Mouse (Mus musculus): Measurements from ENCODE around the gene Lime1.

The Lime1 gene

DNA sequence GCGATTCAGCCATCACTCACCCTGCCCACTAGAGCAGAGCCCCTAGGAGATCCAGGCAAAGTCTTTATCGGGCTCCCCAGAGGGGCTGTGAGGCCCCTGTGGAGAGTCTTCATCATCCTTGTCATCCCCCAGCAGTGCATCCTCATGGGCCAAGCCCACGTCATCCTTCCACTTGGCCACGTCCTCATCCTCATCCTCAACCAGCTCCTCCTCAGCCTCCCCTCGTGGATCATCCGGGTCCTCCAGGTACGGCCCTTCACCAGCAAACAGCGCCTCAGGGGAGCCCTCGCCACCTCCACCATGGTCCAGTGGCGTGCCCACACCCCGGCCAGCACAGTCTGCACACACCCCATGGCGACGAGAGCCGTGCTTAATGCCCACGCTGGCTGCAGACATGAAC, 11.1 kb downstream of the Lime1 start:
- no peak for DNase-seq (ENCODE audit: low spot score)

- no peak for DNase-seq (ENCODE audit: low spot score)
These were observed 11.7 kb downstream of the Lime1 start for GRCm38 (mm10) chr2:181391541-181391940.

DNA sequence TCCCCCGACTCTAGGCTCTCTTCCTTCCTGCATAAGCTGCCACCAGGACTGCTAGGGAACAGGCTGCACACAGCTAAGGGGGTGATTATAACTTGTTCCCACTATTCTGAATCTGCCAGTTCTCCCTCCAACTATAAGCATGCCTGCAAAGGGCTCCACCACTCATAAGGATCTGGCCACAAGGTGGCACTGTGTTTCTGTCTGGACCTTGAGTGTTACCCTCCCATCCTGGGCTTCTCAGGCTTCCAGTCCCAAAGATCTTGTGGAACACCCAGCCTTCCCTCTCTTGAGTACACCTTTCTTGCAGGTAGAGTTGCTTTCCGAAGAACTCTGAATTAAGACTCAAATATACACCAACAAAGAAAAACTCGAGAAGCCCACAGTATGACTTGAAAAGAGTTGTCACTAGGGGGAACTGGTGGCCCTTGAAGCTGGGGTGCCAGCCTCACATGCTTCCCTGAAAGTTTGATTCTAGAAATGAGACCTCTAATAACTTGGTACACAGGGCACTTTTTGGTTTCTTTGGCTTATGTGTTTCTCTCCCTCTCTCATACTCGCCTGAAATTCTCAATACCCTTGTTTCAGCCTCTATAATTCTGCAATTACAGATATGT, 12.8 kb downstream of the Lime1 start:
- peak; percentile 85 for DNase-seq (ENCODE audit: low spot score)

DNA sequence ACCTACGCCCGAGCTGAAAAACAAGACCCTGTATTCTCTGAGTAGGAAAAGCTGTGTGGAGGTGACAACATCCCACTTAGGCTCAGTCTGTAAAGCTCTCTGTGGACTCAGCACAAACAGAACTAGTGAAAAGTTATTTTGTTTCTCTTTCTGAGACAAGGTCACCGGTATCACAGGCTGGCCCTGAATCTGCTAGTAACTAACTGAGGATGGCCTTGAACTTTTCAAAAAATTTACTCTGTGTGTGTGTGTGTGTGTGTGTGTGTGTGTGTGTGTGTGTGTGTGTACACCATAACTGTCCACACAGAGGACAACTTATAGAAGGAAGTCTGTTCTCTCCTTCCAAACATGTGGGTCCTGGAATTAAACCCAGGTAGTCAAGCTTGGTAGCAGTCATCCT, 14.2 kb downstream of the Lime1 start:
- DNase-seq (ENCODE audit: low spot score), result no peak

- DNase-seq (ENCODE audit: low spot score), result no peak
These were observed 17.4 kb downstream of the Lime1 start for GRCm38 (mm10) chr2:181397207-181397761.

DNA sequence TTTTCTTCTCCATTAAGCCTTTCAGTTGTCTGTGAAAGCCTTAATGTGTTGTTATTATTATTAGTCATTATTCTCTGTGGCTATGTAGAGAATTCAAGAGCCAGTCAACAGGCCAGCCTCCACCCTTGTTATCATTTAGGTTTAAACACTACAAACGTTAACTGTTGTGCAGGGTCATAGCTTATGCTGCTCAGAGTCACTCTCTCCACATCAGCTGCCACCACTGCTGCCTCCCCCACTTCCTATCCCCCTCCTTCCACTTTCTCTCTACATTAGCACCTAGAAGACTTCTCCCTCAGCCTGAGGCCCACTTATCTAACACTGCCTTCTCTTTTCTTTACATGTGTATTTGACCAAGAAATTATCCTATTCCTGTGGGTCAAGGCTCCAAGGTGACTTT, 21.6 kb downstream of the Lime1 start:
- no peak for DNase-seq (ENCODE audit: low spot score)

DNA sequence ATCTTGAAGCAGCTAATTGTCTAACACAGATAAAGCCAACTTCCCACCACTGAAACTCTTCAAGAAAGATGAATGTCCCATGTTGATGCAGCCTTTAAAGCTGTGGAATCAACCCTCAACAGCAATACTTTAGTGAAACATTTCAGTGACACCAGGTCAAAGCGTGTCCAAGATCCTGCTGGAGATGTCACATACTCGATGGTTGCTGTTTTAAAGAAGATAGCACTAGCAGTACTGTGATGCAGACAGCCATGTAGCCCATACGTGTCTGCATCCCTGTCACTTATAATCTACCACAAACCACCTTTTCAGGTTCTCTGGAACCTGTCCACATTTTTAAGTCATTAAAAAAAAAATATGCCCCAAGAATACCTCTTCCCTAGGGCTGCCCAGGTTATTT, 23.8 kb downstream of the Lime1 start:
- no peak for DNase-seq (ENCODE audit: low spot score)

DNA sequence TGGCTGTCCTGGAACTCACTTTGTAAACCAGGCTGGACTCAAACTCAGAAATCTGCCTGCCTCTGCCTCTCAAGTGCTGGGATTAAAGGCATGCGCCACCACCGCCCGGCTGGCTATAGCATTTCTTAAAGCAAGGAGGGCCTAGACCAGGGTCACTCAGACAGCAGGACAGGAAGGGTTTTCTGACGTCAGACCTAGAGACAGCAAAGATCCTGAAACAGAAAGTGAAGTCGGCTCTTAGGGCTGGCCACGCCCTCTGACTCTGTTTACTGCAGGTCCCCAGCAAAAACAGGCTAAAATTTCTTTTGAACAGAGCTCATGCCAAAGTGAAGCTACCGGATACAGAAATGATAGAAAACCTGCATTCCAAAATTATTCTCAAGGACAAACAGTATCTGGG, 29.8 kb downstream of the Lime1 start:
- no peak for DNase-seq (ENCODE audit: low spot score)

GRCm38 (mm10) chr2:181410760-181411473, 31.0 kb downstream of the Lime1 start:
- DNase-seq (ENCODE audit: low spot score), result peak; percentile 35

GRCm38 (mm10) chr2:181413141-181413540, 33.3 kb downstream of the Lime1 start:
- DNase-seq (ENCODE audit: low spot score), result no peak

DNA sequence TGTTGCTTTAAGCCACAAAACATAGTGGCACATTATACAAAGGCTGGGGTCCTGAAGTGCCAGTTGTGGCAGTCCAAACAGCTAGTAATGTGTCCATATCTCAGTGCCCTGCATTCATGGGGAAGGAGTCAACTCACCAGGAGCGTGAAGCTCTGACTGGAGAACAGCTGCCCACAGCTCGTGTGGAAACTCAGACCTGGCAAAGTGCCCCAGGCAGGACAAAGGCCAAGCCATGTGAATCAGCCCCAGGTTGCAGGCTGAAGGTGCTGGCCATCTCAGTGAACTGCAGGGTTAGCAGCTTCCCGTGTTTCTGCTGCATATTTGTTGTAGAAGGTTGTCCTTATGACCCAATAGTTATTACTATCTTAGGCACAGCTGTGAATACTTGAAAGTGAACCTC, 36.1 kb downstream of the Lime1 start:
- DNase-seq (ENCODE audit: low spot score), result peak; percentile 19

- no peak for DNase-seq (ENCODE audit: low spot score)
These were observed 39.5 kb downstream of the Lime1 start for GRCm38 (mm10) chr2:181419359-181419758.

GRCm38 (mm10) chr2:181420426-181420825, 40.5 kb downstream of the Lime1 start:
- DNase-seq (ENCODE audit: low spot score), result no peak

DNA sequence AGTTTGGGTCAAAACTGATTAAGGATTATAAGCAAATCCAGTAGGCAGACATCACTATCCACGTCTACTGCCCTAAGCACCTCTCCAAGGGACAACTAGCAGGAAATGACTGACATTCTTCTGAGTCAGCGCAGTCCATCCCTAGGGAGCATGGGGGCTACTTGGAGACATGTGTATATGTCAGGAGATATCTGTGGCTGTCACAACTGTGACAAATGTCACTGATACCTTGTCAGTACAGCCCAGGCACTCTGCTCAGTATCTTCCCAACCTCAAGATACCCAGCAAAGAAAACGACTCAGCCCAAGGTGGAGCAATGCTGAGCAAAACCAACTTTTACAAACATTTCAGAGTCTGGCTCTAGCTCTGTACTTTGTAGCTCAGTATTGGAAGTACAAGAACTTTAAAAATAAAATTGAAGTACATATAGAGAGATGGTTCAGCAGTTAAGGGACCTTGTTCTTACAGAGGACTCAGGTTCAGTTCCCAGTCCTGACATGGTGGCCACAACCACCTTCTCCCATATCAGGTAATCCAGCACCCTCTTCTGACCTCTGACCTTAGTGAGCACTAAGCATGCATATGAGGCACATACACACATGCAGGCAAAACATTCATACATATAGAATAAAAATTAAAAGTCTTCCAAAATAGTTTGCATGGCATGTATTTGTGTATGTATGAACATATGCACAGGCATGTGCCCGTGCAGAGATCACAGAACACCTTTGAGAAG, 41.2 kb downstream of the Lime1 start:
- DNase-seq (ENCODE audit: low spot score), result no peak

DNA sequence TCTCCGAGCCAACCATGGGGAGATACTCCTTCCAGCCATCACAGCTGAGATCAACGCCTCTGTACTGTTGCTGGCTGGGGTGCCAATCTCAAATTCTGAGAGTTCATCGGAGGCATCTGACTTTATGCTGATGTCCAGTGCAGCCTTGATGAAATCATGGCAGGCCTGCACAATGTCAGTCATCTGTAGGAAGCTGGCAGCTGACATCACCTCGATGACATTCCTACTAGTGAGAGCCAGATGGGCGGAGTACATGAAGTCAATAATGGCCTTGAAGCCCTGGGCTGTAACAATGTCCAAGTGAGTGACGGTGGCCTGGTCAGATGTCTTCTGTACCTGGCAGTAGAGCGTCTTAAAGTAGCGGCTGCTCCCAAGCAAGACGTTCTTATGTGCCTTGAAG, 44.0 kb downstream of the Lime1 start:
- no peak for DNase-seq (ENCODE audit: low spot score)

Measured in urinary bladder, postnatal 25 days (tissue).